Mouse (Mus musculus): ENCODE measurements around the gene Card10. TPM values are rescaled to one million over a fixed set of nuclear protein-coding genes. Genes with fewer than 3 reads are reported as not detected.
A peak's percentile ranks its signal among the peaks of the same experiment; 100 is the strongest.

The Card10 gene
- polyA plus RNA-seq, 1 experiment = 6.4 TPM

- peaks cover 8% of the 10 kb centered on the region for H3K4me1 ChIP-seq (ENCODE audit: control insufficient read depth, insufficient read depth, insufficient read length)
- H3K27ac ChIP-seq (ENCODE audit: insufficient read depth, low read length) = no peak overlapping the region
- peaks cover 16% of the 10 kb centered on the region for H3K27me3 ChIP-seq (ENCODE audit: control insufficient read depth, insufficient read depth, low read length)
- H3K36me3 ChIP-seq (ENCODE audit: control insufficient read depth, insufficient read depth, low read length) = no peaks in the 10 kb centered on the region
- 75% methylated on average over 8 of the region's 8 CpGs for whole genome bisulfite sequencing
- H3K4me3 ChIP-seq (ENCODE audit: extremely low read depth, insufficient read depth, insufficient read length) = no peak overlapping the region
- DNase-seq (ENCODE audit: low read depth in 1 of 2, low spot score in 2 of 2) = no peak
- TF ChIP-seq POLR2A (IDR thresholded peaks at IDR 0.05; ENCODE audit: low read depth, low read length) (no peak), CTCF (IDR thresholded peaks at IDR 0.05; ENCODE audit: extremely low read depth, insufficient read depth, insufficient read length, insufficient replicate concordance) (no peak)
Measured at GRCm38 (mm10) chr15:78846352-78846751, 43.5 kb upstream of the Card10 start.

- TF ChIP-seq POLR2A (IDR thresholded peaks at IDR 0.05; ENCODE audit: low read depth, low read length) = no peak
- H3K4me1 ChIP-seq (ENCODE audit: control insufficient read depth, insufficient read depth, insufficient read length) = peaks cover 8% of the 10 kb centered on the region
- no peaks in the 10 kb centered on the region for H3K36me3 ChIP-seq (ENCODE audit: control insufficient read depth, insufficient read depth, low read length)
- no peak for DNase-seq (ENCODE audit: low read depth in 1 of 2, low spot score in 2 of 2)
- H3K27ac ChIP-seq (ENCODE audit: insufficient read depth, low read length) = no peak overlapping the region
- peaks cover 19% of the 10 kb centered on the region for H3K27me3 ChIP-seq (ENCODE audit: control insufficient read depth, insufficient read depth, low read length)
- WGBS = 89% methylated on average over 8 of the region's 8 CpGs
- H3K4me3 ChIP-seq (ENCODE audit: extremely low read depth, insufficient read depth, insufficient read length) = no peak overlapping the region
Measured at GRCm38 (mm10) chr15:78845867-78846266, 43.0 kb upstream of the Card10 start.

- DNase-seq (ENCODE audit: low read depth in 1 of 2, low spot score in 2 of 2) = no peak
- H3K27ac ChIP-seq (ENCODE audit: insufficient read depth, low read length) = no peak overlapping the region
- WGBS = 82% methylated on average over 11 of the region's 11 CpGs
- no peak overlapping the region for H3K4me3 ChIP-seq (ENCODE audit: extremely low read depth, insufficient read depth, insufficient read length)
- H3K36me3 ChIP-seq (ENCODE audit: control insufficient read depth, insufficient read depth, low read length) = no peaks in the 10 kb centered on the region
- H3K4me1 ChIP-seq (ENCODE audit: control insufficient read depth, insufficient read depth, insufficient read length) = peaks cover 8% of the 10 kb centered on the region
- TF ChIP-seq CTCF (IDR thresholded peaks at IDR 0.05; ENCODE audit: extremely low read depth, insufficient read depth, insufficient read length, insufficient replicate concordance) (no peak), POLR2A (IDR thresholded peaks at IDR 0.05; ENCODE audit: low read depth, low read length) (no peak)
- H3K27me3 ChIP-seq (ENCODE audit: control insufficient read depth, insufficient read depth, low read length) = peaks cover 19% of the 10 kb centered on the region
Measured at GRCm38 (mm10) chr15:78845321-78845720, 42.5 kb upstream of the Card10 start.

GRCm38 (mm10) chr15:78844791-78845190, 41.9 kb upstream of the Card10 start:
- TF ChIP-seq POLR2A (IDR thresholded peaks at IDR 0.05; ENCODE audit: low read depth, low read length) = no peak
- TF ChIP-seq CTCF (IDR thresholded peaks at IDR 0.05; ENCODE audit: extremely low read depth, insufficient read depth, insufficient read length, insufficient replicate concordance) = no peak
- WGBS = 72% methylated on average over 9 of the region's 9 CpGs
- no peak for DNase-seq (ENCODE audit: low read depth in 1 of 2, low spot score in 2 of 2)
- Histone ChIP-seq H3K36me3 (ENCODE audit: control insufficient read depth, insufficient read depth, low read length) (no peaks in the 10 kb centered on the region), H3K27me3 (ENCODE audit: control insufficient read depth, insufficient read depth, low read length) (peaks cover 19% of the 10 kb centered on the region), H3K4me1 (ENCODE audit: control insufficient read depth, insufficient read depth, insufficient read length) (peaks cover 8% of the 10 kb centered on the region), H3K27ac (ENCODE audit: insufficient read depth, low read length) (no peak overlapping the region), H3K4me3 (ENCODE audit: extremely low read depth, insufficient read depth, insufficient read length) (no peak overlapping the region)

GRCm38 (mm10) chr15:78843581-78844469, 41.0 kb upstream of the Card10 start:
- peaks cover 19% of the 10 kb centered on the region for H3K27me3 ChIP-seq (ENCODE audit: control insufficient read depth, insufficient read depth, low read length)
- peaks cover 8% of the 10 kb centered on the region for H3K4me1 ChIP-seq (ENCODE audit: control insufficient read depth, insufficient read depth, insufficient read length)
- TF ChIP-seq CTCF (IDR thresholded peaks at IDR 0.05; ENCODE audit: extremely low read depth, insufficient read depth, insufficient read length, insufficient replicate concordance) (no peak; the same call in 1 of the 2 replicates), POLR2A (IDR thresholded peaks at IDR 0.05; ENCODE audit: low read depth, low read length) (no peak)
- peak overlapping the region; percentile 78; the same call in 1 of the 2 replicates for H3K27ac ChIP-seq (ENCODE audit: insufficient read depth, low read length)
- WGBS = 30% methylated on average over 21 of the region's 21 CpGs
- DNase-seq (ENCODE audit: low read depth in 1 of 2, low spot score in 2 of 2) = no peak
- H3K4me3 ChIP-seq (ENCODE audit: extremely low read depth, insufficient read depth, insufficient read length) = peak overlapping the region; percentile 55; the same call in 1 of the 2 replicates
- H3K36me3 ChIP-seq (ENCODE audit: control insufficient read depth, insufficient read depth, low read length) = no peaks in the 10 kb centered on the region

DNA sequence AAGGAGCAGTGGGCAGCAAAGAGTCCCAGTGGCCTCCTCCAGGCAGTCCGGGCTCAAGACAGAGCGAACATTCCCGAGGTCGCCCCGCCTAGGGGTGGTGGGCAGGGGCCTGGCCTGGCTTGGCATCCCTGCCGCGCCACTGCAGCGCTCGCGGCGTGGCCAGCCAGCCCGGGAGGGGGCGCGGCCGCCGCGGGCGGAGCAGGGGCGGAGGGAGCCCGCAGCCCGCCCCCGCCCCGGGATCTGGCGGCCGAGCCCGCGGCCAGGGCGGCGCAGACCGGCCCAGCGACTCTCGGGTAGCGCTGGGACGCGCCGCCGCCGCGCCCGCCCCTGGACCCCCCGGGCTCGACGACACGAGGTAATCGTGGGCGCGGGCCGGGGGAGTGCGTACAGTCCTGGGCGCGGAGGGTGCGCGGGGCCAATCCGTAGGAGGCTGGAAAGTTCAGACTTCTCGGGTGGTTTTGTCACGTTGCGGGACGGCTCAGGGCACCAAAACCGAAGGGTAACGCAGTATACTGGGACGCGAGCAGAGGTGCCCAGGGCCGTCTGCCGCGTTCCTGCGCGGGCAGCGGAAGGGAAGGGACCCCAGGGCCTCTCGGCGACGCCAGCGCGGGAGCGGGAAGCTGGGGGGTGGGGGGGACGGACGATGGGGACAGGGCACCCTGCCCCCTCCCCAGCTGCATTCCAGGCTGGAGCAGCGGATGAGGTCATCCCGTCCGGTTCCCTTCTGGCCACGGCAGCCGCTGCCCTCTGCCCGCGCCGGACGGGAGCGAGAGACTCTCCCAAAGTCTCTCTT, 39.7 kb upstream of the Card10 start, which contains the start of gene Cdc42ep1:
Gene Cdc42ep1, plus strand, starts transcription at position 254 of the 793 bp plus-strand sequence.
- Histone ChIP-seq H3K4me1 (ENCODE audit: control insufficient read depth, insufficient read depth, insufficient read length) (peaks cover 8% of the 10 kb centered on the region), H3K27ac (ENCODE audit: insufficient read depth, low read length) (peak within 1 kb of the TSS; percentile 78), H3K27me3 (ENCODE audit: control insufficient read depth, insufficient read depth, low read length) (peaks cover 19% of the 10 kb centered on the region), H3K36me3 (ENCODE audit: control insufficient read depth, insufficient read depth, low read length) (no peaks in the 10 kb centered on the region), H3K4me3 (ENCODE audit: extremely low read depth, insufficient read depth, insufficient read length) (peak within 1 kb of the TSS; percentile 55)
- 3% methylated on average over 76 of the region's 86 CpGs for WGBS
- DNase-seq (ENCODE audit: low read depth in 1 of 2, low spot score in 2 of 2) = no peak
- TF ChIP-seq POLR2A (IDR thresholded peaks at IDR 0.05; ENCODE audit: low read depth, low read length) (no peak), CTCF (IDR thresholded peaks at IDR 0.05; ENCODE audit: extremely low read depth, insufficient read depth, insufficient read length, insufficient replicate concordance) (no peak)

Measured in spleen, adult 2 months (tissue).